11 mouse cellular contexts compared by ENCODE assay signal in the genomic region with DNA sequence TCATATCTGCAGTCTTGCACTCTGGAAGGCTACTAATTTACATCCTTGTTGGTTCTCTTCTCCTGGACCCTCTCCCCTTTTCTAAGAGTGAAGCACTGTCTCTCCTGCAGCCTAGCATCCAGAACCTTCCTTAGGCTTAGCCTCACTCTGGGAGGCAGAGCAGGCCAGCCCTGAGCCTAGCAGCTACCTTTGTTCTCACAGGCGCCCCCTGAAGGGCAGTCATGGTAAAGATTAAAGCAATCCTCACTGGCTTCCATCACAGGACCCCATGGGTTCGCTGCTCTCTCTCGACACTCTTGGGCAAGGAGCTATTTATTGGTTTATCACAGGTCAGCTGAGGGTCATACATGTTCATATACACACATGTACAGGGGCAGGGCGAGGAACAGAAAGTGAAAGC.
DNase-seq lines count a peak whose midpoint lies in the region; ATAC-seq and TF ChIP-seq lines count a peak whose summit lies in the region.
"Had no signal": no experiment of that assay in that cellular context is flagged by ENCODE, and none has a peak within 500 bp of the region (broad histone marks: within the 10 kb centered on the region; RNA-seq: fewer than 3 reads in every experiment).

No protein-coding gene starts in this region.

- H3K9ac ChIP-seq in liver, embryonic 11.5 days (ENCODE audit: low read depth, low read length) = no peak overlapping the region
- H3K9ac ChIP-seq: neural tube, embryonic 13.5 days had no signal

- H3K9me3 ChIP-seq in liver, embryonic 11.5 days (ENCODE audit: control insufficient read depth, low read length) = no peaks in the 10 kb centered on the region
- H3K9me3 ChIP-seq: neural tube, embryonic 13.5 days had no signal

- peak; percentile 46; the same call in 1 of the 2 replicates for TF ChIP-seq CTCF in cerebellum, adult 2 months (IDR thresholded peaks at IDR 0.05; ENCODE audit: borderline replicate concordance, insufficient read depth, low read depth, low read length)

- WGBS in cerebellum, adult 2 months = 67% methylated on average over 4 of the region's 4 CpGs
- 55% methylated on average over 4 of the region's 4 CpGs for WGBS in liver, embryonic 11.5 days

- no peak for ATAC-seq in cerebellum, adult (ENCODE audit: insufficient number of reproducible peaks, low FRiP score, low TSS enrichment)
- ATAC-seq in liver, embryonic 11.5 days (replicated peaks; ENCODE audit: low FRiP score) = no peak
- ATAC-seq in erythroblast, adult 5-6 weeks (replicated peaks; ENCODE audit: low FRiP score, poor library complexity, severe bottlenecking) = no peak
- ATAC-seq in megakaryocyte, adult 5-6 weeks (ENCODE audit: poor library complexity, severe bottlenecking) = no peak
- ATAC-seq: forebrain, embryonic 16.5 days had no signal

- no peaks in the 10 kb centered on the region for H3K36me3 ChIP-seq in liver, embryonic 11.5 days (ENCODE audit: control insufficient read depth, insufficient read depth, low read length)
- H3K36me3 ChIP-seq: neural tube, embryonic 13.5 days had no signal

- no peaks in the 10 kb centered on the region for H3K27me3 ChIP-seq in cerebellum, adult 2 months (ENCODE audit: control insufficient read depth, insufficient read depth, low read length)
- no peaks in the 10 kb centered on the region; the same call in 1 of the 2 replicates for H3K27me3 ChIP-seq in liver, embryonic 11.5 days (replicated peaks; ENCODE audit: control insufficient read depth, insufficient read depth, low read length)

- no peak overlapping the region for H3K4me3 ChIP-seq in cerebellum, adult 2 months (replicated peaks; ENCODE audit: insufficient read depth, low read depth, low read length)
- no peak overlapping the region for H3K4me3 ChIP-seq in liver, embryonic 11.5 days (ENCODE audit: low read depth, low read length)
- H3K4me3 ChIP-seq: neural tube, embryonic 13.5 days had no signal

- peaks cover 4% of the 10 kb centered on the region; the same call in 1 of the 2 replicates for H3K4me1 ChIP-seq in cerebellum, adult 2 months (ENCODE audit: control insufficient read depth, insufficient read depth, low read length)
- H3K4me1 ChIP-seq in liver, embryonic 11.5 days (replicated peaks; ENCODE audit: control insufficient read depth, insufficient read depth, low read length) = no peaks in the 10 kb centered on the region
- H3K4me1 ChIP-seq: neural tube, embryonic 13.5 days had no signal

- no peak for TF ChIP-seq POLR2A in cerebellum, adult 2 months (IDR thresholded peaks at IDR 0.05; ENCODE audit: borderline replicate concordance, insufficient read depth, low read length)

- H3K27ac ChIP-seq in cerebellum, adult 2 months (ENCODE audit: insufficient read depth, low read length) = no peak overlapping the region
- H3K27ac ChIP-seq in liver, embryonic 11.5 days (ENCODE audit: low read depth, low read length) = no peak overlapping the region
- H3K27ac ChIP-seq: neural tube, embryonic 13.5 days had no signal

- H3K4me2 ChIP-seq in liver, embryonic 11.5 days = no peak overlapping the region
- H3K4me2 ChIP-seq: neural tube, embryonic 13.5 days had no signal

- DNase-seq in cerebellum, adult 2 months = peak; percentile 33 to 54
- DNase-seq in liver = peak; percentile 19
- DNase-seq in liver, embryonic 11.5 days (ENCODE audit: low spot score) = no peak
- peak; percentile 18 for DNase-seq in brain, adult 2 months (ENCODE audit: low read depth, low spot score)
- peak; percentile 65 for DNase-seq in lung, postnatal 36 days
- DNase-seq: layer of hippocampus, postnatal 36 days had no signal
